Mouse (Mus musculus) C2C12 (cell line): ENCODE data around the gene Dgkg. TPM values are rescaled to one million over a fixed set of nuclear protein-coding genes. Genes with fewer than 3 reads are reported as not detected.

Experiments used
- H3K27me3 ChIP-seq: one replicate; pipeline ENCODE4 v1.6.1; 2011; ENCODE audit not compliant: control insufficient read depth, insufficient read depth, insufficient read length
- H3K36me3 ChIP-seq: one replicate; pipeline ENCODE4 v1.6.1; 2011; ENCODE audit not compliant: control insufficient read depth, insufficient read depth
- H3K4me3 ChIP-seq: one replicate; pipeline ENCODE4 v1.5.1; 2011; ENCODE audit warnings: mild to moderate bottlenecking, control low read depth; ENCODE audit not compliant: poor library complexity, insufficient read depth, severe bottlenecking
- H3K79me2 ChIP-seq: one replicate; pipeline ENCODE4 v1.6.1; 2011; ENCODE audit not compliant: control insufficient read depth, insufficient read depth
- H3K79me3 ChIP-seq: one replicate; pipeline ENCODE4 v1.6.1; 2011; ENCODE audit warnings: low read depth, control low read depth
- H3ac ChIP-seq: one replicate; pipeline ENCODE3; 2011; ENCODE audit warnings: low read depth; ENCODE audit not compliant: control insufficient read depth, insufficient read length
- CEBPB ChIP-seq: IDR thresholded peaks from one replicate; pipeline ENCODE4 v1.6.1; 2011; ENCODE audit warnings: low read depth, mild to moderate bottlenecking, control low read depth, moderate library complexity
- CTCF ChIP-seq: IDR thresholded peaks from one replicate; pipeline ENCODE4 v1.5.1; 2011; ENCODE audit not compliant: control insufficient read depth, insufficient read depth, insufficient read length
- FOSL1 ChIP-seq: IDR thresholded peaks from one replicate; pipeline ENCODE4 v1.8.0; 2011; ENCODE audit warnings: mild to moderate bottlenecking, low read length; ENCODE audit not compliant: poor library complexity, insufficient read depth, severe bottlenecking
- MAX ChIP-seq: IDR thresholded peaks from one replicate; pipeline ENCODE4 v1.6.1; 2011; ENCODE audit warnings: mild to moderate bottlenecking, control low read depth
- MYOD1 ChIP-seq: IDR thresholded peaks from one replicate; pipeline ENCODE4 v1.6.1; 2011; ENCODE audit warnings: low read depth; ENCODE audit not compliant: control insufficient read depth, insufficient read length
- MYOG ChIP-seq: IDR thresholded peaks from one replicate; pipeline ENCODE4 v1.6.1; 2011; ENCODE audit not compliant: control insufficient read depth, insufficient read length; ENCODE audit errors: extremely low read depth
- USF1 ChIP-seq: IDR thresholded peaks from one replicate; pipeline ENCODE4 v1.6.1; 2011; ENCODE audit warnings: low read depth, mild to moderate bottlenecking, control low read depth, moderate library complexity
- polyA plus RNA-seq: library from polyadenylated mRNA; unstranded; fragments of >200 nt; fragmentation: generic; extraction: Trizol; gene quantifications from one replicate; pipeline ENCODE4 v1.2.1, GENCODE M21; 2012; ENCODE audit warnings: missing spikeins

The Dgkg gene
- polyA plus RNA-seq, 1 experiment, result 0.01 TPM

- Histone ChIP-seq H3K4me3 (no peak overlapping the region), H3K27me3 (no peaks in the 10 kb centered on the region), H3K36me3 (no peaks in the 10 kb centered on the region), H3K79me3 (no peaks in the 10 kb centered on the region), H3ac (no peak overlapping the region), H3K79me2 (no peaks in the 10 kb centered on the region)
- TF ChIP-seq MYOG (no peak), FOSL1 (no peak), MAX (no peak), MYOD1 (no peak), USF1 (no peak), CTCF (no peak), CEBPB (no peak)
Observed at GRCm38 (mm10) chr16:22600108-22600699, 56.8 kb downstream of the Dgkg start.

DNA sequence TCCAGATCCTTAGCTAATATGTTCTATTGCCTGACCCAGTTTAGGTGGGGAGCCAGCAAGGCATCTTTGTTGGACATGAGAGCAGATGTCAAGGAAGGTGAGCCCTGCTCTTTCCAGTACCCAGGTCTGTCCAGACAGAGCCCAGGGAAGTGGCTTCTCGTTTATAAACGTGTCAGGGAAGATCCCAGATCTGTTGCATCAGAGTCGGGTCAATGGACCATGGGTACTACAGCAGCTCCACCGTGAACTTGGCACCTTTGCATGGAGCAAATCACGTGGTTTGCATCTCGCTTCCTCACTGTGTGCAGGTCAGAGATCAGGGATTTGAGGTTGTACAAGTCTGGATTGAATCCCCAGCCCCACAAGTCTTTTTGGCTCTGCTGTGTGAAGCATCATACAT lies 58.3 kb downstream of the Dgkg start:
- Histone ChIP-seq H3K36me3 (no peaks in the 10 kb centered on the region), H3ac (no peak overlapping the region), H3K79me3 (no peaks in the 10 kb centered on the region)

DNA sequence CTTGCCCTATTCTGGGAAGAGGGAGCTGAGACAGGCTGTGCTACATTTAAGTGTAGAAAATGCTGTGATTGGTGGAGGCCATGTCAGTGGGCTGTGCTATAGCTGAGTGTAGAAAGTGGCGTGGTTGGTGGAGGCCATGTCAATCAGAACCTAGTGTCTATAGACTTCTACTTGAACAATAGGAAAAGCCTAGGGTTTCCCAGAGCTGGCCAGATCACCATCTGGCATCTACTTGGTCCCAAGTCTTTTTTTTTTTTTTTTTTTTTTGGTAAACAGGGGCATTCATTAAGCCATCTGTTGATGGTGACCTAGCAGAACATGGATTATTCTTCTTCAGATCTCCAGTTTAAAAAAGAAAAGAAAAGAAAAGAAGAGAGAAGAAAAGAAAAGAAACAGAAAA lies 60.6 kb downstream of the Dgkg start:
- no peaks in the 10 kb centered on the region for H3K27me3 ChIP-seq
- H3K79me2 ChIP-seq, result no peaks in the 10 kb centered on the region
- H3ac ChIP-seq, result no peak overlapping the region
- H3K36me3 ChIP-seq, result no peaks in the 10 kb centered on the region
- no peaks in the 10 kb centered on the region for H3K79me3 ChIP-seq
- no peak for TF ChIP-seq CTCF
- no peak for TF ChIP-seq USF1
- no peak for TF ChIP-seq MYOD1
- TF ChIP-seq MYOG, result no peak
- TF ChIP-seq CEBPB, result no peak
- no peak for TF ChIP-seq MAX
- TF ChIP-seq FOSL1, result no peak
- no peak overlapping the region for H3K4me3 ChIP-seq

More for the DNA sequence above, 58.3 kb downstream of the Dgkg start:
- TF ChIP-seq FOSL1 (no peak), MAX (no peak), CEBPB (no peak), MYOG (no peak), MYOD1 (no peak), USF1 (no peak), CTCF (no peak)
- Histone ChIP-seq H3K27me3 (no peaks in the 10 kb centered on the region), H3K4me3 (no peak overlapping the region), H3K79me2 (no peaks in the 10 kb centered on the region)

GRCm38 (mm10) chr16:22593907-22594306 lies 63.1 kb downstream of the Dgkg start:
- no peaks in the 10 kb centered on the region for H3K27me3 ChIP-seq
- H3K79me2 ChIP-seq, result no peaks in the 10 kb centered on the region
- TF ChIP-seq CTCF (no peak), USF1 (no peak), MYOG (no peak), MYOD1 (no peak)
- no peaks in the 10 kb centered on the region for H3K36me3 ChIP-seq
- no peaks in the 10 kb centered on the region for H3K79me3 ChIP-seq
- no peak overlapping the region for H3K4me3 ChIP-seq
- no peak overlapping the region for H3ac ChIP-seq

DNA sequence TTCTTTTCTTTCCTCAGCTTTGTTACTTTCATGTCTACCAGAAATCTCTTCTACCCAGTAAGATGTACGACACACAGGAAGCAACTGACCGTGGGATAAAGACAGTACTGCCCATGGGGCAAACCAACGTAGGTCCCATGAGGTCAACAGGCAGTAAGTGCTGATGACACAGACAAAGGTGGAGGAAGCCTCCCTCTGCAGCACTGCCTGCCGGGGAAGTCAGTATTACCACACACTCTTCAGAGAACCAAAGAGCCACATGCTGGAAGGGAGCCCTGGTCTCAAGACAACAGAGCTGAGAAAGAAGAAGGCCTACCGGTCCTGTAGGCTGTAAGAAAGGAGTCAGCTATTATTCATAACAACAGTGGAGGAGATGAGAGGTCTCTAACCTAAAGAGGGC lies 67.4 kb downstream of the Dgkg start:
- no peak overlapping the region for H3K4me3 ChIP-seq
- no peaks in the 10 kb centered on the region for H3K79me2 ChIP-seq
- TF ChIP-seq MYOG (no peak), CTCF (no peak), MYOD1 (no peak), USF1 (no peak), MAX (no peak), FOSL1 (no peak), CEBPB (no peak)
- H3K79me3 ChIP-seq, result no peaks in the 10 kb centered on the region
- no peaks in the 10 kb centered on the region for H3K27me3 ChIP-seq
- H3K36me3 ChIP-seq, result no peaks in the 10 kb centered on the region
- no peak overlapping the region for H3ac ChIP-seq

DNA sequence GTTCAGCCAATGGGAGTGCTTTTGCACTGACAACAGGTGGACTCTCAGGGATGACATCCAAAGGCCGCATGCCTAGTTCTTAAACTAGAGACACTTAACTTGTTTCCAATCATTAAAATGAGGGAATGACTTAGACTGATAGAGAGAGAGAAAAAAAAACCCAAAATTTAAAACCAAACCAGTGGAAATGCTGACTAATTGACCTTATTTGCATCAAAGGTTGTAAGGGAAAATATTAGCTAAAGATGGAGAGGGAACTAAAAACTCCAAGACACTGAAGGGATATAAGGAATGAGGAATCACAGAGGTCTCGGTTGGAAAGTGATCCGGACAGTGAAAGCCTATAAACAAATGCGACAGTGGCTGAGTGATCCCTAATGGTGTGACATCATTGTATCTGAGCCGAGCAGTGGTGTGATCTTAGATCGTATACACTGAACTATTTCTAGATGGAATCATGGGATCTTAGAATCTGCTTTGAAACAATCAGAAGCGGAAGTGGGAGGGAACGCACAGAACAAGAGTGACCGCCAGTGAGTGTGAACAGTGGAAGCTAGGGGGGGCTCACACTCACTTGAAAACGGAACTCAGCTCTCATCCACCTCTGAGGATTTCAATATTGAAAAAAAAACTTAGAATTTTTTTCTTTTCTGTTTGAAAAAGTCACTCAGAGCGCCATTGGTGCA lies 70.7 kb downstream of the Dgkg start:
- TF ChIP-seq MYOG (no peak), CEBPB (no peak), MAX (no peak), FOSL1 (no peak), CTCF (no peak), MYOD1 (no peak), USF1 (no peak)
- H3K79me2 ChIP-seq, result no peaks in the 10 kb centered on the region
- no peak overlapping the region for H3K4me3 ChIP-seq
- no peak overlapping the region for H3ac ChIP-seq
- H3K27me3 ChIP-seq, result peaks cover 3% of the 10 kb centered on the region
- no peaks in the 10 kb centered on the region for H3K36me3 ChIP-seq
- no peaks in the 10 kb centered on the region for H3K79me3 ChIP-seq
